Mouse (Mus musculus): ENCODE measurements around the gene A730071L15Rik. TPM values are rescaled to one million over a fixed set of nuclear protein-coding genes. Genes with fewer than 3 reads are reported as not detected.

Gene A730071L15Rik
- polyA plus RNA-seq, 1 experiment from 2014 or later = 0.41 TPM

- H3K4me1 ChIP-seq (ENCODE audit: control insufficient read depth, insufficient read depth, low read length) = peaks cover 12% of the 10 kb centered on the region; the same call in 1 of the 2 replicates
- under 1% methylated on average over 39 of the region's 39 CpGs for WGBS
- peak within 1 kb of the TSS; percentile 96 for H3K4me2 ChIP-seq
- ATAC-seq (ENCODE audit: low FRiP score) (peak; percentile 97), DNase-seq (ENCODE audit: low spot score, missing footprints) (peak; percentile 99)
- peak within 1 kb of the TSS; percentile 94 for H3K9ac ChIP-seq (ENCODE audit: low read length)
- peak within 1 kb of the TSS; percentile 99 for H3K4me3 ChIP-seq (ENCODE audit: low read depth, low read length)
- peak within 1 kb of the TSS; percentile 90 for H3K27ac ChIP-seq (ENCODE audit: low read depth, low read length)
- no peaks in the 10 kb centered on the region for H3K36me3 ChIP-seq (ENCODE audit: control insufficient read depth, insufficient read depth, low read length)
- no peaks in the 10 kb centered on the region for H3K27me3 ChIP-seq (ENCODE audit: control insufficient read depth, insufficient read depth, low read length)
- no peaks in the 10 kb centered on the region for H3K9me3 ChIP-seq (ENCODE audit: control insufficient read depth, low read length)
Observed at GRCm38 (mm10) chr11:6200087-6200569, 299 bp downstream of the A730071L15Rik start, which contains the start of gene Nudcd3. Gene Nudcd3 (minus strand): TSS chr11:6200415.

- peak overlapping the region; percentile 96 for H3K4me2 ChIP-seq
- H3K4me1 ChIP-seq (ENCODE audit: control insufficient read depth, insufficient read depth, low read length) = peaks cover 12% of the 10 kb centered on the region; the same call in 1 of the 2 replicates
- H3K4me3 ChIP-seq (ENCODE audit: low read depth, low read length) = peak overlapping the region; percentile 99
- H3K9ac ChIP-seq (ENCODE audit: low read length) = peak overlapping the region; percentile 94
- H3K36me3 ChIP-seq (ENCODE audit: control insufficient read depth, insufficient read depth, low read length) = no peaks in the 10 kb centered on the region
- H3K9me3 ChIP-seq (ENCODE audit: control insufficient read depth, low read length) = no peaks in the 10 kb centered on the region
- peak overlapping the region; percentile 90; the same call in 1 of the 2 replicates for H3K27ac ChIP-seq (ENCODE audit: low read depth, low read length)
- WGBS = 23% methylated on average over 9 of the region's 9 CpGs
- no peaks in the 10 kb centered on the region for H3K27me3 ChIP-seq (ENCODE audit: control insufficient read depth, insufficient read depth, low read length)
- DNase-seq (ENCODE audit: low spot score, missing footprints) = no peak
- ATAC-seq (ENCODE audit: low FRiP score) = peak; percentile 26
Observed at GRCm38 (mm10) chr11:6200570-6200969, 741 bp downstream of the A730071L15Rik start.

GRCm38 (mm10) chr11:6207090-6207489, 7.3 kb downstream of the A730071L15Rik start:
- H3K27me3 ChIP-seq (ENCODE audit: control insufficient read depth, insufficient read depth, low read length) = no peaks in the 10 kb centered on the region
- H3K36me3 ChIP-seq (ENCODE audit: control insufficient read depth, insufficient read depth, low read length) = no peaks in the 10 kb centered on the region
- 81% methylated on average over 2 of the region's 2 CpGs for WGBS
- no peak overlapping the region for H3K4me2 ChIP-seq
- DNase-seq (ENCODE audit: low spot score, missing footprints) = no peak
- no peak overlapping the region for H3K4me3 ChIP-seq (ENCODE audit: low read depth, low read length)
- no peaks in the 10 kb centered on the region for H3K4me1 ChIP-seq (ENCODE audit: control insufficient read depth, insufficient read depth, low read length)
- no peak overlapping the region for H3K27ac ChIP-seq (ENCODE audit: low read depth, low read length)
- H3K9me3 ChIP-seq (ENCODE audit: control insufficient read depth, low read length) = peaks cover 3% of the 10 kb centered on the region; the same call in 1 of the 2 replicates
- H3K9ac ChIP-seq (ENCODE audit: low read length) = no peak overlapping the region
- ATAC-seq (ENCODE audit: low FRiP score) = no peak

GRCm38 (mm10) chr11:6208158-6208557, 8.3 kb downstream of the A730071L15Rik start:
- Histone ChIP-seq H3K4me2 (no peak overlapping the region), H3K9me3 (ENCODE audit: control insufficient read depth, low read length) (peaks cover 3% of the 10 kb centered on the region; the same call in 1 of the 2 replicates), H3K27ac (ENCODE audit: low read depth, low read length) (no peak overlapping the region), H3K27me3 (ENCODE audit: control insufficient read depth, insufficient read depth, low read length) (no peaks in the 10 kb centered on the region), H3K9ac (ENCODE audit: low read length) (no peak overlapping the region), H3K4me1 (ENCODE audit: control insufficient read depth, insufficient read depth, low read length) (no peaks in the 10 kb centered on the region), H3K36me3 (ENCODE audit: control insufficient read depth, insufficient read depth, low read length) (no peaks in the 10 kb centered on the region), H3K4me3 (ENCODE audit: low read depth, low read length) (no peak overlapping the region)
- DNase-seq (ENCODE audit: low spot score, missing footprints) (no peak), ATAC-seq (ENCODE audit: low FRiP score) (no peak)
- WGBS = 81% methylated on average over 1 of the region's 1 CpGs

GRCm38 (mm10) chr11:6216834-6217233, 17.0 kb downstream of the A730071L15Rik start:
- Histone ChIP-seq H3K9me3 (ENCODE audit: control insufficient read depth, low read length) (no peaks in the 10 kb centered on the region), H3K4me3 (ENCODE audit: low read depth, low read length) (no peak overlapping the region), H3K27me3 (ENCODE audit: control insufficient read depth, insufficient read depth, low read length) (no peaks in the 10 kb centered on the region), H3K36me3 (ENCODE audit: control insufficient read depth, insufficient read depth, low read length) (no peaks in the 10 kb centered on the region), H3K4me1 (ENCODE audit: control insufficient read depth, insufficient read depth, low read length) (no peaks in the 10 kb centered on the region), H3K4me2 (no peak overlapping the region), H3K9ac (ENCODE audit: low read length) (no peak overlapping the region), H3K27ac (ENCODE audit: low read depth, low read length) (no peak overlapping the region)
- 65% methylated on average over 3 of the region's 3 CpGs for WGBS
- DNase-seq (ENCODE audit: low spot score, missing footprints) (no peak), ATAC-seq (ENCODE audit: low FRiP score) (no peak)

- WGBS = 83% methylated on average over 11 of the region's 11 CpGs
- Histone ChIP-seq H3K4me3 (ENCODE audit: low read depth, low read length) (no peak overlapping the region), H3K9ac (ENCODE audit: low read length) (no peak overlapping the region)
Observed at GRCm38 (mm10) chr11:6218189-6218896, 18.5 kb downstream of the A730071L15Rik start.

GRCm38 (mm10) chr11:6219967-6220366, 20.1 kb downstream of the A730071L15Rik start:
- Histone ChIP-seq H3K4me1 (ENCODE audit: control insufficient read depth, insufficient read depth, low read length) (no peaks in the 10 kb centered on the region), H3K36me3 (ENCODE audit: control insufficient read depth, insufficient read depth, low read length) (no peaks in the 10 kb centered on the region), H3K9me3 (ENCODE audit: control insufficient read depth, low read length) (no peaks in the 10 kb centered on the region), H3K4me2 (no peak overlapping the region), H3K9ac (ENCODE audit: low read length) (no peak overlapping the region), H3K27ac (ENCODE audit: low read depth, low read length) (no peak overlapping the region), H3K4me3 (ENCODE audit: low read depth, low read length) (no peak overlapping the region), H3K27me3 (ENCODE audit: control insufficient read depth, insufficient read depth, low read length) (no peaks in the 10 kb centered on the region)
- ATAC-seq (ENCODE audit: low FRiP score) (no peak), DNase-seq (ENCODE audit: low spot score, missing footprints) (no peak)
- 88% methylated on average over 6 of the region's 6 CpGs for whole genome bisulfite sequencing

More at GRCm38 (mm10) chr11:6218189-6218896, 18.5 kb downstream of the A730071L15Rik start:
- Histone ChIP-seq H3K27ac (ENCODE audit: low read depth, low read length) (no peak overlapping the region), H3K27me3 (ENCODE audit: control insufficient read depth, insufficient read depth, low read length) (no peaks in the 10 kb centered on the region), H3K36me3 (ENCODE audit: control insufficient read depth, insufficient read depth, low read length) (no peaks in the 10 kb centered on the region), H3K4me2 (no peak overlapping the region), H3K4me1 (ENCODE audit: control insufficient read depth, insufficient read depth, low read length) (no peaks in the 10 kb centered on the region), H3K9me3 (ENCODE audit: control insufficient read depth, low read length) (no peaks in the 10 kb centered on the region)
- no peak for DNase-seq (ENCODE audit: low spot score, missing footprints)
- ATAC-seq (ENCODE audit: low FRiP score) = no peak

- 93% methylated on average over 10 of the region's 10 CpGs for WGBS
- Histone ChIP-seq H3K4me1 (ENCODE audit: control insufficient read depth, insufficient read depth, low read length) (no peaks in the 10 kb centered on the region), H3K4me2 (no peak overlapping the region), H3K27ac (ENCODE audit: low read depth, low read length) (no peak overlapping the region), H3K36me3 (ENCODE audit: control insufficient read depth, insufficient read depth, low read length) (no peaks in the 10 kb centered on the region), H3K4me3 (ENCODE audit: low read depth, low read length) (no peak overlapping the region), H3K27me3 (ENCODE audit: control insufficient read depth, insufficient read depth, low read length) (no peaks in the 10 kb centered on the region), H3K9me3 (ENCODE audit: control insufficient read depth, low read length) (no peaks in the 10 kb centered on the region), H3K9ac (ENCODE audit: low read length) (no peak overlapping the region)
- DNase-seq (ENCODE audit: low spot score, missing footprints) (no peak), ATAC-seq (ENCODE audit: low FRiP score) (no peak)
Observed at GRCm38 (mm10) chr11:6222187-6222586, 22.4 kb downstream of the A730071L15Rik start.

- no peak for DNase-seq (ENCODE audit: low spot score, missing footprints)
- Histone ChIP-seq H3K4me3 (ENCODE audit: low read depth, low read length) (no peak overlapping the region), H3K27me3 (ENCODE audit: control insufficient read depth, insufficient read depth, low read length) (no peaks in the 10 kb centered on the region), H3K4me1 (ENCODE audit: control insufficient read depth, insufficient read depth, low read length) (no peaks in the 10 kb centered on the region), H3K27ac (ENCODE audit: low read depth, low read length) (no peak overlapping the region), H3K9ac (ENCODE audit: low read length) (no peak overlapping the region), H3K36me3 (ENCODE audit: control insufficient read depth, insufficient read depth, low read length) (no peaks in the 10 kb centered on the region), H3K4me2 (no peak overlapping the region), H3K9me3 (ENCODE audit: control insufficient read depth, low read length) (no peaks in the 10 kb centered on the region)
- WGBS = 80% methylated on average over 14 of the region's 14 CpGs
- no peak for ATAC-seq (ENCODE audit: low FRiP score)
Observed at GRCm38 (mm10) chr11:6224541-6225229, 24.9 kb downstream of the A730071L15Rik start.
